Mouse (Mus musculus): Measurements from ENCODE around the gene Mapk12. TPM values are rescaled to one million over a fixed set of nuclear protein-coding genes. Genes with fewer than 3 reads are reported as not detected.

Gene Mapk12
- total and polyA plus RNA-seq, 3 experiments = 0.21 TPM; not detected in 2

GRCm38 (mm10) chr15:89089248-89090051 is 51.1 kb downstream of the Mapk12 start:
- TF ChIP-seq ZC3H11A (IDR thresholded peaks at IDR 0.05; ENCODE audit: low read depth, low read length) (no peak), KAT2A (IDR thresholded peaks at IDR 0.05; ENCODE audit: insufficient replicate concordance, low read length) (no peak), MAX (IDR thresholded peaks at IDR 0.05; ENCODE audit: low read length) (no peak), MEF2A (IDR thresholded peaks at IDR 0.05; ENCODE audit: borderline replicate concordance, low read depth, low read length) (0 out of 2 replicates have a peak, but pooled peaks have one; percentile 0), SIN3A (IDR thresholded peaks at IDR 0.05; ENCODE audit: low read length) (peak; percentile 58), NRF1 (IDR thresholded peaks at IDR 0.05; ENCODE audit: low read depth, low read length) (no peak), HCFC1 (IDR thresholded peaks at IDR 0.05; ENCODE audit: low read depth, low read length) (no peak), RAD21 (IDR thresholded peaks at IDR 0.05; ENCODE audit: low read depth, low read length) (no peak), ZMIZ1 (IDR thresholded peaks at IDR 0.05; ENCODE audit: low read depth, low read length) (no peak), MYC (IDR thresholded peaks at IDR 0.05; ENCODE audit: low read depth, low read length) (no peak), IRF4 (IDR thresholded peaks at IDR 0.05; ENCODE audit: low read depth, low read length) (no peak), UBTF (IDR thresholded peaks at IDR 0.05; ENCODE audit: low read depth, low read length) (peak; percentile 82; the same call in 1 of the 2 replicates), ETS1 (conservative IDR thresholded peaks at IDR 0.05; ENCODE audit: low read depth, low read length) (no peak), USF1 (IDR thresholded peaks at IDR 0.05; ENCODE audit: low read depth, low read length) (no peak), TBP (conservative IDR thresholded peaks at IDR 0.05; ENCODE audit: low read depth, low read length) (no peak), PAX5 (IDR thresholded peaks at IDR 0.05; ENCODE audit: low read length) (no peak), ZKSCAN1 (IDR thresholded peaks at IDR 0.05; ENCODE audit: borderline replicate concordance, low read depth, low read length) (no peak), SMC3 (IDR thresholded peaks at IDR 0.05; ENCODE audit: low read depth, low read length) (no peak), EP300 (IDR thresholded peaks at IDR 0.05; ENCODE audit: low read length) (no peak), POLR2A (IDR thresholded peaks at IDR 0.05; ENCODE audit: low read depth, low read length) (no peak), CHD1 (IDR thresholded peaks at IDR 0.05; ENCODE audit: low read depth, low read length) (no peak), USF2 (conservative IDR thresholded peaks at IDR 0.05; ENCODE audit: low read depth, low read length) (no peak), CHD2 (IDR thresholded peaks at IDR 0.05; ENCODE audit: low read length) (no peak), MXI1 (IDR thresholded peaks at IDR 0.05; ENCODE audit: low read depth, low read length) (peak; percentile 52), MAZ (IDR thresholded peaks at IDR 0.05; ENCODE audit: low read depth, low read length) (no peak), E2F4 (IDR thresholded peaks at IDR 0.05; ENCODE audit: insufficient replicate concordance, low read depth, low read length) (no peak)
- no peaks in the 10 kb centered on the region for H3K79me2 ChIP-seq (replicated peaks; ENCODE audit: control insufficient read depth, extremely low read depth, insufficient read depth, poor library complexity, severe bottlenecking)
- no peak for DNase-seq (ENCODE audit: extremely low read depth)
- peaks cover 3 to 19% of the 10 kb centered on the region in 2 experiments; a peak in 3 of 4 replicates for H3K4me1 ChIP-seq (ENCODE audit: control insufficient read depth in 1 of 2, insufficient read depth in 2 of 2)
- H3K36me3 ChIP-seq (replicated peaks in 1 of 2; ENCODE audit: control insufficient read depth in 1 of 2, insufficient read depth in 1 of 2, low read length in 1 of 2) = peaks cover 41 to 55% of the 10 kb centered on the region in 2 experiments
- in situ Hi-C loops (cut with MboI; ENCODE audit: low pct_ligation_motif_present, low pct_unique_long_range_greater_than_20kb, low sequenced_read_pairs) (no loop called here), dilution Hi-C loops (cut with MboI; ENCODE audit: extremely low pct_ligation_motif_present, extremely low pct_unique_long_range_greater_than_20kb, low sequenced_read_pairs) (no loop called here)
- H3K27me3 ChIP-seq (replicated peaks) = no peaks in the 10 kb centered on the region
- 0 out of 2 replicates have a peak overlapping the region, but pooled peaks have one; percentile 31 for H3K27ac ChIP-seq (ENCODE audit: insufficient read depth, low read depth)
- peak overlapping the region; percentile 82 for H3K9ac ChIP-seq (ENCODE audit: insufficient read depth, low read depth)
- H3K4me2 ChIP-seq (ENCODE audit: insufficient read depth, low read depth, poor library complexity, severe bottlenecking) = peak overlapping the region; percentile 81
- peak overlapping the region; percentile 68 to 95 (median 95) for H3K4me3 ChIP-seq (replicated peaks in 1 of 3; ENCODE audit: low read depth in 2 of 3, low read length in 2 of 3, poor library complexity in 1 of 3)
- H3K9me3 ChIP-seq (replicated peaks; ENCODE audit: low read length) = no peaks in the 10 kb centered on the region

All from CH12.LX (cell line).